Comparison of ENCODE assay signal across 8 mouse cellular contexts in the genomic region with DNA sequence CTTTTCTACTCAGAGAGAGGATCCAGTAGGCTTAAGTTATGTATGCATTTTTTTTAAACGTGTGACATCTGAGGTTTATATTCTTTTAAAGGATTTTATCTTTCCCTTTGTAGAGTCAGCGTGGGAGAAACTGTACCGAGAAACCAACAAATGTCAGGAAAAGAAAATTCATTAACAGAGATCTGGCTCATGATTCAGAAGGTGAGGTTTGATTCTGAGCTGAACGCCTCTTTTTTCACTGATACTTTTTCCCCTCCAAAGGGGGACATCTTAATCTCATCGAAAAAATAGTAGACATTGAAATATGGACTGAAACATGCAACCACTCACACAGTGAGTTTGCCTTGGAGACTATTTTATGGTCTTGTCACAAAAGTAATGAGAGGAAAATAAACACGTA. TPM values are rescaled to one million over a fixed set of nuclear protein-coding genes. Genes with fewer than 3 reads are reported as not detected.
A peak's percentile ranks its signal among the peaks of the same experiment; 100 is the strongest.
DNase-seq lines count a peak whose midpoint lies in the region; ATAC-seq and TF ChIP-seq lines count a peak whose summit lies in the region.
"Had no signal": no experiment of that assay in that cellular context is flagged by ENCODE, and none has a peak within 500 bp of the region (broad histone marks: within the 10 kb centered on the region; RNA-seq: fewer than 3 reads in every experiment).

No protein-coding gene starts in this region.

- TF ChIP-seq CTCF in left cerebral cortex, adult 2 months (IDR thresholded peaks at IDR 0.05) = no peak
- no peak for TF ChIP-seq CTCF in intestine, postnatal 0 days (IDR thresholded peaks at IDR 0.05; ENCODE audit: low read depth)
- no peak for TF ChIP-seq CTCF in olfactory bulb, adult 2 months (IDR thresholded peaks at IDR 0.05; ENCODE audit: insufficient read depth, low read depth, low read length)

- no peak for DNase-seq in left cerebral cortex, adult 2 months (ENCODE audit: extremely low spot score in 1 of 2, low spot score in 2 of 2)
- no peak for DNase-seq in left cerebral cortex, adult 11 months (ENCODE audit: low spot score)
- no peak for DNase-seq in ovary, adult 18-20 months (ENCODE audit: low spot score)
- DNase-seq in left cerebral cortex, adult 18-20 months (ENCODE audit: low spot score in 2 of 2) = no peak
- DNase-seq: cerebellum, adult 11 months had no signal

- peak overlapping the region; percentile 92 for H3K4me3 ChIP-seq in left cerebral cortex, adult 2 months
- peak overlapping the region; percentile 56 for H3K4me3 ChIP-seq in forebrain, embryonic 12.5 days (replicated peaks)
- H3K4me3 ChIP-seq in intestine, postnatal 0 days (ENCODE audit: low read depth, low read length) = peak overlapping the region; percentile 72; the same call in 1 of the 2 replicates
- H3K4me3 ChIP-seq in olfactory bulb, adult 2 months (ENCODE audit: insufficient read depth, low read depth, low read length) = peak overlapping the region; percentile 56; the same call in 1 of the 2 replicates

- intact Hi-C loops in left cerebral cortex, adult 2 months (cut with DNase I) = loop anchor here (2.0 kb wide), 1 partner anchor 711 kb away; no protein-coding TSS in a partner anchor

- peaks cover 4% of the 10 kb centered on the region; the same call in 1 of the 2 replicates for H3K27me3 ChIP-seq in forebrain, embryonic 12.5 days
- no peaks in the 10 kb centered on the region for H3K27me3 ChIP-seq in intestine, postnatal 0 days (replicated peaks; ENCODE audit: control insufficient read depth, insufficient read depth, low read length)

- TF ChIP-seq POLR2A in olfactory bulb, adult 2 months (IDR thresholded peaks at IDR 0.05; ENCODE audit: insufficient read depth, low read depth, low read length) = no peak

- no peak overlapping the region; the same call in 1 of the 2 replicates for H3K9ac ChIP-seq in forebrain, embryonic 12.5 days
- no peak overlapping the region for H3K9ac ChIP-seq in intestine, postnatal 0 days (ENCODE audit: low read depth, low read length)

- WGBS in forebrain, embryonic 12.5 days = 61% methylated on average over 6 of the region's 6 CpGs
- WGBS in intestine, postnatal 0 days = 40% methylated on average over 6 of the region's 6 CpGs
- 26% methylated on average over 6 of the region's 6 CpGs for WGBS in olfactory bulb, adult 2 months

- ATAC-seq in forebrain, embryonic 12.5 days (ENCODE audit: low FRiP score) = no peak
- ATAC-seq in intestine, postnatal 0 days = no peak

- H3K4me2 ChIP-seq in forebrain, embryonic 12.5 days = peak overlapping the region; percentile 93
- H3K4me2 ChIP-seq in intestine, postnatal 0 days (replicated peaks; ENCODE audit: low read depth) = peak overlapping the region; percentile 98; the same call in 1 of the 2 replicates

- H3K36me3 ChIP-seq in forebrain, embryonic 12.5 days (replicated peaks) = no peaks in the 10 kb centered on the region
- no peaks in the 10 kb centered on the region for H3K36me3 ChIP-seq in intestine, postnatal 0 days (ENCODE audit: control insufficient read depth, insufficient read depth)

- H3K9me3 ChIP-seq in forebrain, embryonic 12.5 days = no peaks in the 10 kb centered on the region
- no peaks in the 10 kb centered on the region for H3K9me3 ChIP-seq in intestine, postnatal 0 days (ENCODE audit: control insufficient read depth)

- H3K27ac ChIP-seq in left cerebral cortex, adult 2 months = peak overlapping the region; percentile 96; the same call in 1 of the 2 replicates
- no peak overlapping the region for H3K27ac ChIP-seq in forebrain, embryonic 12.5 days
- no peak overlapping the region for H3K27ac ChIP-seq in intestine, postnatal 0 days (ENCODE audit: low read depth, low read length)
- H3K27ac ChIP-seq in olfactory bulb, adult 2 months (ENCODE audit: insufficient read depth, low read depth, low read length) = peak overlapping the region; percentile 90

- peaks cover 22% of the 10 kb centered on the region for H3K4me1 ChIP-seq in forebrain, embryonic 12.5 days
- H3K4me1 ChIP-seq in intestine, postnatal 0 days (replicated peaks; ENCODE audit: control insufficient read depth, insufficient read depth, low read length) = no peaks in the 10 kb centered on the region
- H3K4me1 ChIP-seq in olfactory bulb, adult 2 months (ENCODE audit: control insufficient read depth, insufficient read depth, low read length) = no peaks in the 10 kb centered on the region

RNA-seq across cellular contexts. Expression of a gene that starts 2.5 kb away (rescaled TPM):
- total RNA-seq in left cerebral cortex, adult 2 months (2021) = 10 to 100 TPM; 59.2 to 64.6 TPM
- polyA plus RNA-seq in forebrain, embryonic 12.5 days (2016; fragmentation: Nextera tagmentation; extraction: Ambion mirVana) = 25.5 and 46.6 TPM in 2 replicates
- 18.5 and 18.6 TPM in 2 replicates for polyA plus RNA-seq in intestine, postnatal 0 days (2015; fragmentation: Nextera tagmentation; extraction: Ambion mirVana)
- polyA plus RNA-seq in olfactory bulb, adult 2 months (2012; ENCODE audit: insufficient read depth, insufficient read length, low replicate concordance, missing spikeins) = not detected in 2 replicates
- 10 to 100 TPM; 60.7 to 61.6 TPM for total RNA-seq in left cerebral cortex, adult 18-20 months (2021)

Comparison
In these comparisons a context has a peak if more than half of its experiments do, and no peak if none do; other contexts are left out.
1. H3K27ac ChIP-seq: peak in left cerebral cortex, adult 2 months (single experiment) and olfactory bulb, adult 2 months (single experiment); none in forebrain, embryonic 12.5 days (single experiment) and intestine, postnatal 0 days (single experiment).
2. Peak in every context shown above with its lines, with median percentiles within 50 percentile points of each other: H3K4me3 ChIP-seq.